Mouse (Mus musculus): ENCODE measurements around the gene Eef1a2. TPM values are rescaled to one million over a fixed set of nuclear protein-coding genes. Genes with fewer than 3 reads are reported as not detected.

Eef1a2 gene
- polyA plus RNA-seq, 1 experiment from 2014 or later = 11.0 TPM

DNA sequence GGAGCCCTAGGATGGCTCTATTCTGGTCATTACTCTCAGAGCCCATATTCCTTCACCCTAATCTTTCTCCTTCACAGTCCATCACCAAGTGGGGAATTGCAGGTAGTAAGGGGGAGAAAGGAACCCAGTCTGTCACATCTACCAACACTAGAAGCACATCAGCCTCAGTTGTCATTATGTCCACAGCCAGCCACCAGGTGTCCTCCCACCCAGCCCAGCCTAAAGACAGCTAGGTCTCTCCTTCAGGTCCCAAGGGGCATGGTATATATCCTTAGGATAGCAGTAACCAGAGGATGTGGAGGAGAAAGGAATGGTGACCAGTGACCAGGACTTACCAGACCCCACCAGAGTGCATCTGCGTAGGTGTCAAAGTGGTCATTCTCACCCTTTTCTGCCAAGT is 45.1 kb downstream of the Eef1a2 start:
- no peak overlapping the region for H3K4me3 ChIP-seq (ENCODE audit: low read depth, low read length)
- ATAC-seq = no peak
- no peaks in the 10 kb centered on the region for H3K27me3 ChIP-seq (ENCODE audit: control insufficient read depth, insufficient read depth, low read depth, low read length)
- H3K9me3 ChIP-seq (replicated peaks; ENCODE audit: control insufficient read depth, low read length, poor library complexity, severe bottlenecking) = no peaks in the 10 kb centered on the region
- H3K9ac ChIP-seq (ENCODE audit: low read depth, low read length) = no peak overlapping the region
- H3K36me3 ChIP-seq (ENCODE audit: control insufficient read depth, insufficient read depth, low read length) = peaks cover 20% of the 10 kb centered on the region
- H3K27ac ChIP-seq (ENCODE audit: low read length) = no peak overlapping the region
- H3K4me1 ChIP-seq (ENCODE audit: control insufficient read depth, insufficient read depth, low read length) = peaks cover 32% of the 10 kb centered on the region
- no peak overlapping the region for H3K4me2 ChIP-seq (ENCODE audit: low read length)
- 100% methylated on average over 1 of the region's 1 CpGs for WGBS

DNA sequence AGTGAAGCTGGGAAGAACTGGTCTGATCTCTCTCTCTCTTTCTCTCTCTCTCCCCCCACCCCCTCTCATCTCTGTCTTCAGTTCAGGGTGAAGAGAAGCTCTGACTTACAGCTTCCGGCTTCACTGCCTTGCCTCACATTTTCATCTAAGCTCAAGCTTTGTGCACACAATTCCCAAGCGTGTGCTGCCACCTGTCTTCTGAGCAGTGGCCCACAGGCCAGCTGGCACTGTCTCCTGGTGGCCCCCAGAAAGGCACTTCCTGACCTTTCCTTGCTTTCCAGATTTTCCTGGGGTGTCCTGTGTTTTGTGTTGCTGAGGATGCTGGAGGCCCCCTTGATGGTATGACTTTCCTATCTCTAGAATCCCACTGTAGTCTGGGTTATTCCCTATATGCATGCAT is 52.7 kb downstream of the Eef1a2 start:
- Histone ChIP-seq H3K27ac (ENCODE audit: low read length) (no peak overlapping the region), H3K4me1 (ENCODE audit: control insufficient read depth, insufficient read depth, low read length) (peaks cover 2% of the 10 kb centered on the region; the same call in 1 of the 2 replicates), H3K36me3 (ENCODE audit: control insufficient read depth, insufficient read depth, low read length) (peaks cover 17% of the 10 kb centered on the region; the same call in 1 of the 2 replicates), H3K9ac (ENCODE audit: low read depth, low read length) (no peak overlapping the region), H3K4me3 (ENCODE audit: low read depth, low read length) (no peak overlapping the region), H3K4me2 (ENCODE audit: low read length) (no peak overlapping the region), H3K27me3 (ENCODE audit: control insufficient read depth, insufficient read depth, low read depth, low read length) (no peaks in the 10 kb centered on the region), H3K9me3 (replicated peaks; ENCODE audit: control insufficient read depth, low read length, poor library complexity, severe bottlenecking) (no peaks in the 10 kb centered on the region)
- 58% methylated on average over 2 of the region's 2 CpGs for WGBS
- ATAC-seq = no peak

GRCm38 (mm10) chr2:181102161-181102560 is 54.7 kb downstream of the Eef1a2 start:
- peak; percentile 61; the same call in 1 of the 2 replicates for ATAC-seq
- Histone ChIP-seq H3K9ac (ENCODE audit: low read depth, low read length) (no peak overlapping the region), H3K36me3 (ENCODE audit: control insufficient read depth, insufficient read depth, low read length) (peaks cover 14% of the 10 kb centered on the region; the same call in 1 of the 2 replicates), H3K27ac (ENCODE audit: low read length) (no peak overlapping the region), H3K4me3 (ENCODE audit: low read depth, low read length) (no peak overlapping the region), H3K4me2 (ENCODE audit: low read length) (no peak overlapping the region), H3K27me3 (ENCODE audit: control insufficient read depth, insufficient read depth, low read depth, low read length) (no peaks in the 10 kb centered on the region), H3K4me1 (ENCODE audit: control insufficient read depth, insufficient read depth, low read length) (peaks cover 2% of the 10 kb centered on the region; the same call in 1 of the 2 replicates), H3K9me3 (replicated peaks; ENCODE audit: control insufficient read depth, low read length, poor library complexity, severe bottlenecking) (no peaks in the 10 kb centered on the region)
- 6% methylated on average over 2 of the region's 2 CpGs for WGBS

DNA sequence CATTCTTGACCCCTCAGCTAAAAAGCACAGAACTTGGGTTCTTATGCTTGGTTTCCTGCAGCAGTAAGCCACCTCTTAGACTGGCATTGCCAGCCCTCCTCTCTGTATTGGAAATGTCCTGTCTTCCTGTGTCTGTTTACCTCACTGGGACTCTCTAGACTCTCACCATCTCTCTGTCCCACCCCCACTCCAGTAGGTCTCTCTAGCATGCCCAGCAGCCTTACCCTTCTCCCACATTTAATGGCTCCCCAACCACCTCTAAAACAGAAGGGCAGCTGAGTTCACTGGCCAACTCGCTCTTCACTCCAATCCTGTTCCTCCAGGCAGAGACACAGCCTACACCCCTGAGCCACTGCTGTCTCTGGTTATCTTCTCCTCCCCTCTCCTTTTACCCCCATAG is 55.2 kb downstream of the Eef1a2 start:
- WGBS = 89% methylated on average over 1 of the region's 1 CpGs
- Histone ChIP-seq H3K4me3 (ENCODE audit: low read depth, low read length) (no peak overlapping the region), H3K27ac (ENCODE audit: low read length) (no peak overlapping the region), H3K4me2 (ENCODE audit: low read length) (no peak overlapping the region), H3K4me1 (ENCODE audit: control insufficient read depth, insufficient read depth, low read length) (peaks cover 2% of the 10 kb centered on the region; the same call in 1 of the 2 replicates), H3K27me3 (ENCODE audit: control insufficient read depth, insufficient read depth, low read depth, low read length) (no peaks in the 10 kb centered on the region), H3K36me3 (ENCODE audit: control insufficient read depth, insufficient read depth, low read length) (peaks cover 14% of the 10 kb centered on the region; the same call in 1 of the 2 replicates), H3K9me3 (replicated peaks; ENCODE audit: control insufficient read depth, low read length, poor library complexity, severe bottlenecking) (no peaks in the 10 kb centered on the region), H3K9ac (ENCODE audit: low read depth, low read length) (no peak overlapping the region)
- ATAC-seq = no peak

DNA sequence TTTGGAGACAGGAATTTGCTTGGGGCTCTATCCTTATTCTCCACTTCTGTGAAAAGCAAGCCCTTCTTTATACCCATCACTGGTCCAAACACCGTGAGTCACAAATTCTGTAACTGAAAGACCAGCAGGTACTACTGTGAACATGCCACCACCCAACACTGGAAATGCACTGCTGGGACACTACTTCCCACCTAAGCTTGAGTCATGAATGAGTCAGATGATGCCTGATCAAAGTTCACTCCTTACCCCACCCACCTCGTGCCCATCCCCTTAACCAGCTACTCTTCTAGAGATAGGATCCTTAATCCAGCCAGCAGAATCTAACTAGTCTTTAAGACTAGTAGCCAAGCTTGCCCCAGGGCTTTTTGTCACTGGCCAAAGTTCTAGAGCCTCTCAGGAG is 56.7 kb downstream of the Eef1a2 start:
- Histone ChIP-seq H3K36me3 (ENCODE audit: control insufficient read depth, insufficient read depth, low read length) (peaks cover 12% of the 10 kb centered on the region), H3K4me2 (ENCODE audit: low read length) (no peak overlapping the region), H3K9me3 (replicated peaks; ENCODE audit: control insufficient read depth, low read length, poor library complexity, severe bottlenecking) (no peaks in the 10 kb centered on the region), H3K27ac (ENCODE audit: low read length) (no peak overlapping the region), H3K9ac (ENCODE audit: low read depth, low read length) (no peak overlapping the region), H3K4me1 (ENCODE audit: control insufficient read depth, insufficient read depth, low read length) (peaks cover 2% of the 10 kb centered on the region; the same call in 1 of the 2 replicates), H3K4me3 (ENCODE audit: low read depth, low read length) (no peak overlapping the region), H3K27me3 (ENCODE audit: control insufficient read depth, insufficient read depth, low read depth, low read length) (no peaks in the 10 kb centered on the region)
- WGBS = 97% methylated on average over 2 of the region's 2 CpGs
- no peak for ATAC-seq

Other genes with a start within 250 kb of the Eef1a2 start
- gene Ythdf1, start 236.1 kb downstream of the Eef1a2 start, polyA plus RNA-seq (2015; fragmentation: Nextera tagmentation; extraction: Ambion mirVana) = 38.8 and 45.2 TPM in 2 replicates
- gene Birc7, start 228.0 kb downstream of the Eef1a2 start, polyA plus RNA-seq (2015; fragmentation: Nextera tagmentation; extraction: Ambion mirVana) = not detected in 2 replicates
- 66.7 and 82.7 TPM in 2 replicates for gene Nkain4, start 202.3 kb downstream of the Eef1a2 start, polyA plus RNA-seq (2015; fragmentation: Nextera tagmentation; extraction: Ambion mirVana)
- gene Arfgap1, start 189.8 kb downstream of the Eef1a2 start, polyA plus RNA-seq (2015; fragmentation: Nextera tagmentation; extraction: Ambion mirVana) = 125 and 130 TPM in 2 replicates
- gene Col20a1, start 170.5 kb downstream of the Eef1a2 start, polyA plus RNA-seq (2015; fragmentation: Nextera tagmentation; extraction: Ambion mirVana) = 0.11 and 0.19 TPM in 2 replicates
- gene Chrna4, start 113.5 kb downstream of the Eef1a2 start, polyA plus RNA-seq (2015; fragmentation: Nextera tagmentation; extraction: Ambion mirVana) = 46.9 and 48.3 TPM in 2 replicates
- gene Kcnq2, start 21.7 kb downstream of the Eef1a2 start, polyA plus RNA-seq (2015; fragmentation: Nextera tagmentation; extraction: Ambion mirVana) = 50.2 and 50.8 TPM in 2 replicates
- 407 and 408 TPM in 2 replicates for gene Ppdpf, start 30.2 kb upstream of the Eef1a2 start, polyA plus RNA-seq (2015; fragmentation: Nextera tagmentation; extraction: Ambion mirVana)
- not detected in 2 replicates for gene Ptk6, start 45.8 kb upstream of the Eef1a2 start, polyA plus RNA-seq (2015; fragmentation: Nextera tagmentation; extraction: Ambion mirVana)
- gene Srms, start 56.2 kb upstream of the Eef1a2 start, polyA plus RNA-seq (2015; fragmentation: Nextera tagmentation; extraction: Ambion mirVana) = 0.07 and 0.20 TPM in 2 replicates
- 0.41 and 0.42 TPM in 2 replicates for gene Fndc11, start 63.0 kb upstream of the Eef1a2 start, polyA plus RNA-seq (2015; fragmentation: Nextera tagmentation; extraction: Ambion mirVana)
- 0.32 and 0.44 TPM in 2 replicates for gene Helz2, start 85.0 kb upstream of the Eef1a2 start, polyA plus RNA-seq (2015; fragmentation: Nextera tagmentation; extraction: Ambion mirVana)
- gene Gmeb2, start 131.0 kb upstream of the Eef1a2 start, polyA plus RNA-seq (2015; fragmentation: Nextera tagmentation; extraction: Ambion mirVana) = 16.3 and 17.6 TPM in 2 replicates
- gene Stmn3, start 157.5 kb upstream of the Eef1a2 start, polyA plus RNA-seq (2015; fragmentation: Nextera tagmentation; extraction: Ambion mirVana) = 1,527 and 1,727 TPM in 2 replicates
- 38.8 and 48.8 TPM in 2 replicates for gene Rtel1, start 162.7 kb upstream of the Eef1a2 start, polyA plus RNA-seq (2015; fragmentation: Nextera tagmentation; extraction: Ambion mirVana)
- gene Zgpat, start 207.9 kb upstream of the Eef1a2 start, polyA plus RNA-seq (2015; fragmentation: Nextera tagmentation; extraction: Ambion mirVana) = 88.7 and 94.5 TPM in 2 replicates
- gene Arfrp1, start 208.4 kb upstream of the Eef1a2 start, polyA plus RNA-seq (2015; fragmentation: Nextera tagmentation; extraction: Ambion mirVana) = 84.7 and 93.0 TPM in 2 replicates
- 61.4 and 65.9 TPM in 2 replicates for gene Lime1, start 223.1 kb upstream of the Eef1a2 start, polyA plus RNA-seq (2015; fragmentation: Nextera tagmentation; extraction: Ambion mirVana)

Measured in midbrain, embryonic 16.5 days (tissue).